Comparison of ENCODE assay signal across 11 mouse cellular contexts in the genomic region with DNA sequence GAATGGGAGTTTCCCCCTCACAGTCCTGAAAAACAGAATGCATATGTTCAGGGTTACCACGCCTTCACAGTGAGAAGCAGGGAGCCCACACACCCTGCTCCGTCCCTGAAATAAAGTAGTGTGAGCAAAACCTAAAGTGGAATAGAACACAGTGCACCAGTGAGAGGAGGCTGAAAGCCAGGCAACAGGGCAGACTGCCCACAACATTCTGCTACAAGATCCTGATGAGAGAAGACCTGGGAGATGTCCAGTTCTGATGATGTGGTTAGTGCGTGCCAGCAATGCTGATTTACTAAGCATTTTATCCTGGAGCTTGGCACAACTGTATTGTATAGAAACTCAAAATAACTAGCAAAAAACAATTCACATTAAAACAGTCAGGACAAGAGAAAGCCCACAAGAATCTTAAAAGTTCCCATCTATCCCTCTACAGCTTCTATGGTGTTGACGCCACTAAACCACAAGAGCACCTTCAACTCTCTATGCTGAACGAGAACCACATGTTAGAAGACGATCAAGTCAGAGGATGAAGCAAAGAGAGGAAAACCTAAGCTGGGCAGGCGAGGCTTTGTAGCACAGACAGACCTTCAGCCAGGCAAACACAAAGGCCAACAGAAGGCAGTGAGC. TPM values are rescaled to one million over a fixed set of nuclear protein-coding genes. Genes with fewer than 3 reads are reported as not detected.
DNase-seq lines count a peak whose midpoint lies in the region; ATAC-seq lines count a peak whose summit lies in the region.
"Had no signal": no experiment of that assay in that cellular context is flagged by ENCODE, and none has a peak within 500 bp of the region (broad histone marks: within the 10 kb centered on the region; RNA-seq: fewer than 3 reads in every experiment).

No protein-coding gene starts in this region.

- no peaks in the 10 kb centered on the region for H3K27me3 ChIP-seq in midbrain, embryonic 10.5 days (ENCODE audit: low read depth, poor library complexity, severe bottlenecking)
- H3K27me3 ChIP-seq in heart, embryonic 12.5 days (replicated peaks): no peaks in the 10 kb centered on the region
- H3K27me3 ChIP-seq: embryonic facial prominence, embryonic 13.5 days; limb, embryonic 13.5 days had no signal

- no peak overlapping the region for H3K27ac ChIP-seq in midbrain, embryonic 10.5 days (replicated peaks)
- H3K27ac ChIP-seq in heart, embryonic 12.5 days (ENCODE audit: poor library complexity, severe bottlenecking): no peak overlapping the region
- H3K27ac ChIP-seq: embryonic facial prominence, embryonic 13.5 days; limb, embryonic 13.5 days; macrophage had no signal

- peaks cover 13% of the 10 kb centered on the region for H3K4me1 ChIP-seq in midbrain, embryonic 10.5 days
- peaks cover 47% of the 10 kb centered on the region for H3K4me1 ChIP-seq in heart, embryonic 12.5 days (replicated peaks)

- no peak overlapping the region for H3K9ac ChIP-seq in heart, embryonic 12.5 days
- H3K9ac ChIP-seq: embryonic facial prominence, embryonic 13.5 days; limb, embryonic 13.5 days had no signal

- H3K9me3 ChIP-seq in midbrain, embryonic 10.5 days (replicated peaks): no peaks in the 10 kb centered on the region
- H3K9me3 ChIP-seq in heart, embryonic 12.5 days (replicated peaks): no peaks in the 10 kb centered on the region
- H3K9me3 ChIP-seq: embryonic facial prominence, embryonic 13.5 days; limb, embryonic 13.5 days had no signal

- H3K4me2 ChIP-seq in heart, embryonic 12.5 days: no peak overlapping the region
- H3K4me2 ChIP-seq: embryonic facial prominence, embryonic 13.5 days; limb, embryonic 13.5 days had no signal

- ATAC-seq in heart, embryonic 12.5 days (ENCODE audit: insufficient number of reproducible peaks, low FRiP score): no peak

- peak; percentile 64 for DNase-seq in layer of hippocampus, adult 11-12 months (ENCODE audit: low spot score)
- DNase-seq in layer of hippocampus, adult 9-10 months (ENCODE audit: low spot score): no peak
- peak; percentile 65 to 77 for DNase-seq in cerebellum, postnatal 14 days
- peak; percentile 41 to 53 for DNase-seq in layer of hippocampus, postnatal 10 days (ENCODE audit: low spot score in 2 of 2)
- DNase-seq in skeletal muscle tissue, adult 2 months (ENCODE audit: low read depth, low spot score): peak; percentile 69
- no peak for DNase-seq in midbrain, embryonic 10.5 days (ENCODE audit: low spot score)
- DNase-seq in adrenal gland, adult 18-20 months (ENCODE audit: low spot score in 2 of 2): no peak

- peaks cover 91% of the 10 kb centered on the region for H3K36me3 ChIP-seq in midbrain, embryonic 10.5 days
- peaks cover 59% of the 10 kb centered on the region for H3K36me3 ChIP-seq in heart, embryonic 12.5 days

- H3K4me3 ChIP-seq in midbrain, embryonic 10.5 days: no peak overlapping the region
- H3K4me3 ChIP-seq in heart, embryonic 12.5 days: no peak overlapping the region
- H3K4me3 ChIP-seq: embryonic facial prominence, embryonic 13.5 days; limb, embryonic 13.5 days had no signal

- 86% methylated on average over 7 of the region's 7 CpGs for WGBS in midbrain, embryonic 10.5 days
- WGBS in heart, embryonic 12.5 days: 74% methylated on average over 7 of the region's 7 CpGs

RNA-seq across cellular contexts. Expression of a gene that starts 6.9 kb away (rescaled TPM):
- total RNA-seq in layer of hippocampus, postnatal 10 days (2021): 10 to 100 TPM; 69.1 to 71.8 TPM
- polyA plus RNA-seq in midbrain, embryonic 10.5 days (2016; fragmentation: Nextera tagmentation; extraction: Ambion mirVana): 99.9 and 103 TPM in 2 replicates
- 10 to 100 TPM; 39.5 to 46.3 TPM for total RNA-seq in adrenal gland, adult 18-20 months (2021)
- polyA plus RNA-seq in heart, embryonic 12.5 days (2016; fragmentation: Nextera tagmentation; extraction: Ambion mirVana): 70.6 and 71.7 TPM in 2 replicates

Comparison
In these comparisons a context has a peak if more than half of its experiments do, and no peak if none do; other contexts are left out.
1. DNase-seq: peak in layer of hippocampus, adult 11-12 months (single experiment), cerebellum, postnatal 14 days (2 of 2), layer of hippocampus, postnatal 10 days (2 of 2) and skeletal muscle tissue, adult 2 months (single experiment); none in layer of hippocampus, adult 9-10 months (single experiment), midbrain, embryonic 10.5 days (single experiment) and adrenal gland, adult 18-20 months (0 of 2).